Mouse (Mus musculus) midbrain, embryonic 16.5 days (tissue): ENCODE measurements around the gene Cd70. TPM values are rescaled to one million over a fixed set of nuclear protein-coding genes. Genes with fewer than 3 reads are reported as not detected.

Experiments
- ATAC-seq: fragments of 200-750 bp; cut with Nextera tagmentation; 2 replicates; pipeline ENCODE4 v1.8.0; 2017; ENCODE audit warnings: moderate TSS enrichment
- H3K27ac ChIP-seq: fragments of 300-500 bp; sonication (generic); 2 replicates; pipeline ENCODE4 v1.5.1; 2014; ENCODE audit warnings: mild to moderate bottlenecking, low read length, mixed read lengths
- H3K27me3 ChIP-seq: fragments of 300-500 bp; sonication (generic); 2 replicates; pipeline ENCODE4 v1.6.1; 2014; ENCODE audit warnings: low read depth, low read length, mixed read lengths; ENCODE audit not compliant: control insufficient read depth, insufficient read depth
- H3K36me3 ChIP-seq: fragments of 300-500 bp; sonication (generic); 2 replicates; pipeline ENCODE4 v1.6.1; 2014; ENCODE audit warnings: mild to moderate bottlenecking, low read length, moderate library complexity, mixed read lengths; ENCODE audit not compliant: control insufficient read depth, insufficient read depth
- H3K4me1 ChIP-seq: fragments of 300-500 bp; sonication (generic); 2 replicates; pipeline ENCODE4 v1.6.1; 2014; ENCODE audit warnings: mild to moderate bottlenecking, low read length, mixed read lengths; ENCODE audit not compliant: control insufficient read depth, insufficient read depth
- H3K4me2 ChIP-seq: fragments of 300-500 bp; sonication (generic); 2 replicates; pipeline ENCODE4 v1.6.1; 2014; ENCODE audit warnings: mild to moderate bottlenecking, low read length, mixed read lengths
- H3K4me3 ChIP-seq: fragments of 300-500 bp; sonication (generic); 2 replicates; pipeline ENCODE4 v1.5.1; 2014; ENCODE audit warnings: low read depth, mild to moderate bottlenecking, low read length, moderate library complexity, mixed read lengths
- H3K9ac ChIP-seq: fragments of 300-500 bp; sonication (generic); 2 replicates; pipeline ENCODE4 v1.6.1; 2014; ENCODE audit warnings: low read depth, low read length, mixed read lengths
- H3K9me3 ChIP-seq: fragments of 300-500 bp; sonication (generic); replicated peaks from 2 replicates; pipeline ENCODE4 v1.6.1; 2014; ENCODE audit warnings: mild to moderate bottlenecking, low read length, mixed read lengths; ENCODE audit not compliant: control insufficient read depth, poor library complexity, severe bottlenecking
- WGBS: fragments of 180-500 bp; shearing (Covaris S2); extraction: QIAGEN DNeasy Blood & Tissue Kit; methylation state at CpG from one replicate; pipeline ENCODE4 v1.1.7; 2014; 5-methylcytosine and 5-hydroxymethylcytosine counted together
- polyA plus RNA-seq: library from polyadenylated mRNA; unstranded; fragments of >200 nt; fragmentation: Nextera tagmentation; extraction: Ambion mirVana; gene quantifications from 2 replicates; pipeline ENCODE4 v1.2.1, GENCODE M21; 2015

Cd70 gene
- polyA plus RNA-seq, 1 experiment from 2014 or later = 2.2 TPM

DNA sequence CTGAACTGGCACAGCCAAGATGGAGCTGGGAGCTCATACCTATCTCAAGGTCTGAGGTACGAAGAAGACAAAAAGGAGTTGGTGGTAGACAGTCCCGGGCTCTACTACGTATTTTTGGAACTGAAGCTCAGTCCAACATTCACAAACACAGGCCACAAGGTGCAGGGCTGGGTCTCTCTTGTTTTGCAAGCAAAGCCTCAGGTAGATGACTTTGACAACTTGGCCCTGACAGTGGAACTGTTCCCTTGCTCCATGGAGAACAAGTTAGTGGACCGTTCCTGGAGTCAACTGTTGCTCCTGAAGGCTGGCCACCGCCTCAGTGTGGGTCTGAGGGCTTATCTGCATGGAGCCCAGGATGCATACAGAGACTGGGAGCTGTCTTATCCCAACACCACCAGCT is 42.5 kb downstream of the Cd70 start:
- no peak overlapping the region for H3K9ac ChIP-seq
- peaks cover 3% of the 10 kb centered on the region; the same call in 1 of the 2 replicates for H3K4me1 ChIP-seq
- no peak overlapping the region for H3K4me3 ChIP-seq
- no peak overlapping the region for H3K4me2 ChIP-seq
- H3K36me3 ChIP-seq = no peaks in the 10 kb centered on the region
- 87% methylated on average over 5 of the region's 5 CpGs for WGBS
- ATAC-seq = no peak
- no peak overlapping the region for H3K27ac ChIP-seq
- no peaks in the 10 kb centered on the region for H3K9me3 ChIP-seq
- no peaks in the 10 kb centered on the region for H3K27me3 ChIP-seq

DNA sequence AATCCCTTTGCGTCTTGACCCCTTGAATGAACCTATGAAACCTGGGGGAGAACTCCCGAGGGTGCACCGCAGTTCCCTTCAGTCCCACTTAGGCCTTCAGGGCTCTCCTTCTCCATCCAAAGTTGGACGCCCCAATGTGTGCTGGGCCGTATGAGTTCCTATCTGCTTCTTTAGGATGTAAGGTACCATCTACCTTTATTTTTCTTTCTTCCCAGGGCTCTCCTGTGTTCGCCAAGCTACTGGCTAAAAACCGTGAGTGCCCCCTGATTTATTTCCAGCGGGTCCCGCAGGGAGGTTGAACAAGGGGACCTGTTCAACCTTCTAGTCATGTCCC is 43.6 kb downstream of the Cd70 start:
- no peaks in the 10 kb centered on the region for H3K9me3 ChIP-seq
- H3K27ac ChIP-seq = no peak overlapping the region
- peak overlapping the region; percentile 80 for H3K9ac ChIP-seq
- H3K4me3 ChIP-seq = peak overlapping the region; percentile 65
- peaks cover 3% of the 10 kb centered on the region; the same call in 1 of the 2 replicates for H3K4me1 ChIP-seq
- H3K27me3 ChIP-seq = no peaks in the 10 kb centered on the region
- WGBS = 3% methylated on average over 9 of the region's 9 CpGs
- H3K4me2 ChIP-seq = peak overlapping the region; percentile 76
- no peak for ATAC-seq
- H3K36me3 ChIP-seq = no peaks in the 10 kb centered on the region

- Histone ChIP-seq H3K4me3 (peak within 1 kb of the TSS; percentile 65), H3K36me3 (no peaks in the 10 kb centered on the region), H3K4me2 (peak within 1 kb of the TSS; percentile 76), H3K9ac (peak within 1 kb of the TSS; percentile 80), H3K27me3 (no peaks in the 10 kb centered on the region), H3K4me1 (peaks cover 3% of the 10 kb centered on the region; the same call in 1 of the 2 replicates), H3K9me3 (no peaks in the 10 kb centered on the region), H3K27ac (0 out of 2 replicates have a peak within 1 kb of the TSS, but pooled peaks have one; percentile 26)
- ATAC-seq = peak; percentile 88
- WGBS = under 1% methylated on average over 53 of the region's 61 CpGs
Observed at GRCm38 (mm10) chr17:57105181-57106034, 44.2 kb downstream of the Cd70 start, which contains the start of gene Tnfsf9. Tnfsf9 (plus strand) TSS chr17:57105325.

- Histone ChIP-seq H3K4me3 (peak overlapping the region; percentile 65), H3K27ac (no peak overlapping the region), H3K9ac (no peak overlapping the region), H3K9me3 (no peaks in the 10 kb centered on the region), H3K4me2 (peak overlapping the region; percentile 76), H3K27me3 (no peaks in the 10 kb centered on the region), H3K4me1 (peaks cover 3% of the 10 kb centered on the region; the same call in 1 of the 2 replicates), H3K36me3 (no peaks in the 10 kb centered on the region)
- 44% methylated on average over 4 of the region's 4 CpGs for WGBS
- ATAC-seq = peak; percentile 14; the same call in 1 of the 2 replicates
Observed at GRCm38 (mm10) chr17:57104496-57104895, 45.1 kb downstream of the Cd70 start.

DNA sequence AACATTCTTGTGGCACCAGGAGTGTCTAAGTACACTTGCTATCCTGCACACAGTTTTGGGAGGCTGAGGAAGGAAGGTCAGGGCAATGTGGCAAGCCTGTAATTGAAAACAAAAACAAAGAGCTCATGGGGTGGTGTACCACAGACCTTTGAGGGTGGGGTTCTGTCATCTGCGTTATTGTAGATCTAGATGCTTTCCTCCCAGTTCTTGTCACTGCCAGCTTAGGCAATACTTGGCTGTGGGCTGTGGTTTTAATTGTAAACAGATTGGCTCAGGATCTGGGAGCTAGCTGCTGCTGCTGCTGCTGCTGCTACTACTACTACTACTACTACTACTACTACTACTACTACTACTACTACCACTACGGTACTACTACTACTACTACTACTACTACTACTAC is 47.3 kb downstream of the Cd70 start:
- Histone ChIP-seq H3K36me3 (no peaks in the 10 kb centered on the region), H3K27me3 (no peaks in the 10 kb centered on the region), H3K9ac (no peak overlapping the region), H3K4me2 (no peak overlapping the region), H3K27ac (no peak overlapping the region), H3K4me3 (no peak overlapping the region), H3K9me3 (no peaks in the 10 kb centered on the region), H3K4me1 (peaks cover 3% of the 10 kb centered on the region; the same call in 1 of the 2 replicates)
- no peak for ATAC-seq
- 85% methylated on average over 2 of the region's 2 CpGs for WGBS

DNA sequence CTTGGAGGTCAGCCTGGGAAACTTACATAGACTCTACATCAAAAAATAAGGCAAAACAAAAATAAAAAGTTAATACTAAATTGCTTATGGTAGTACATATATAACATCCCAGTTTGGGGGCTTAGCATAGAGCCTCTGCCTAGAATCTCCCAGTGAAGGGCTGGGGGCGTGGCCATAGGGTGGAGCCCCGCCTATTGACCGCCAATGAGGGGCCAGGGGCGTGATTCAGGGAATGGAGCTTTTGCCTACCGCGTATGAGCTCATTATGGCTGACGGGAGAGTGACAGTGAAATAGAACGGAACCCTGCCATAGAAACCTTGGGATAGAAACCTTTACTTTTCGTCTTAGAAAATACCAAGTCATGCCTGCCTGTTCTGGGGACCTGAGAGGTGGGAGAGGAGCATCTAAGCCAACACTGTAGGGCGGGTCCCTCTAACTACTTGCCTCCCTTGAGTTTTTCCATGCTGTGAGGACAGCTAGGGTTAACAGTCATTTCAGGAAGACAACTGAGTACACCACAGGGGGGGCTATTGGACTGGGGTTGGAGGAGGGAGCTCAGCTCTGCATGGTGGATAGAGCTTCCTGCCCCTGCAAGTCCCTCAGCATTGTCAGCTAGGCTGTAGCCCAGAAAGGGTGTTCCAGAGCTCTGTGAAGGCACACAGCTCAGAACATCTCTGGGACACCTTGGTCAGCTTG is 49.8 kb downstream of the Cd70 start:
- no peaks in the 10 kb centered on the region for H3K36me3 ChIP-seq
- H3K27me3 ChIP-seq = no peaks in the 10 kb centered on the region
- H3K9ac ChIP-seq = no peak overlapping the region
- no peak overlapping the region for H3K4me2 ChIP-seq
- H3K4me3 ChIP-seq = no peak overlapping the region
- no peak for ATAC-seq
- no peak overlapping the region for H3K27ac ChIP-seq
- WGBS = 7% methylated on average over 10 of the region's 10 CpGs
- H3K9me3 ChIP-seq = no peaks in the 10 kb centered on the region
- H3K4me1 ChIP-seq = peaks cover 9% of the 10 kb centered on the region

- ATAC-seq = no peak
- H3K9ac ChIP-seq = no peak overlapping the region
- no peak overlapping the region for H3K27ac ChIP-seq
- no peaks in the 10 kb centered on the region for H3K36me3 ChIP-seq
- no peaks in the 10 kb centered on the region for H3K9me3 ChIP-seq
- H3K4me2 ChIP-seq = no peak overlapping the region
- no peaks in the 10 kb centered on the region for H3K27me3 ChIP-seq
- peaks cover 6% of the 10 kb centered on the region; the same call in 1 of the 2 replicates for H3K4me1 ChIP-seq
- 84% methylated on average over 5 of the region's 5 CpGs for WGBS
- H3K4me3 ChIP-seq = no peak overlapping the region
Observed at GRCm38 (mm10) chr17:57098321-57098720, 51.3 kb downstream of the Cd70 start.

DNA sequence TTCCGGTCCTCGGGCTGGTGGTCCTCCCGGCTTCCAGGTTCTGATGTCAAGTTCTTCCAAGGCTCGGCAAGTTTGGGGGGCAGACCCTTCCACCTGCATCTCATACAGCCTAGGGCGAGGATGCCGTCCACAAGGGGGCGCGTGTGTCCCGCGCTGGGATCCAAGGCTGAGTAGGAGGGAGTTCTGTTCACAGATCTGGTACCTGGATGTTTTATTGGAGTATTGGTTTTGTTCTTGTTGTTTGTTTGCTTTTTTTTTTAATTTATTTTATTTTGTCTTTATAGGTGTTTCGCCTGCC is 53.0 kb downstream of the Cd70 start:
- Histone ChIP-seq H3K27me3 (no peaks in the 10 kb centered on the region), H3K4me3 (peak overlapping the region; percentile 16), H3K4me1 (peaks cover 6% of the 10 kb centered on the region; the same call in 1 of the 2 replicates), H3K9me3 (no peaks in the 10 kb centered on the region), H3K4me2 (peak overlapping the region; percentile 45), H3K9ac (no peak overlapping the region), H3K27ac (no peak overlapping the region), H3K36me3 (no peaks in the 10 kb centered on the region)
- ATAC-seq = peak; percentile 85
- WGBS = 2% methylated on average over 11 of the region's 11 CpGs
